Mouse (Mus musculus): Measurements from ENCODE around the gene Rbp2. TPM values are rescaled to one million over a fixed set of nuclear protein-coding genes. Genes with fewer than 3 reads are reported as not detected.

Rbp2 gene
- total RNA-seq, 2 experiments from 2014 or later: not detected

- ATAC-seq (replicated peaks; ENCODE audit: poor library complexity): peak; percentile 96
Observed at GRCm38 (mm10) chr9:98523872-98524271, 38.0 kb downstream of the Rbp2 start.

DNA sequence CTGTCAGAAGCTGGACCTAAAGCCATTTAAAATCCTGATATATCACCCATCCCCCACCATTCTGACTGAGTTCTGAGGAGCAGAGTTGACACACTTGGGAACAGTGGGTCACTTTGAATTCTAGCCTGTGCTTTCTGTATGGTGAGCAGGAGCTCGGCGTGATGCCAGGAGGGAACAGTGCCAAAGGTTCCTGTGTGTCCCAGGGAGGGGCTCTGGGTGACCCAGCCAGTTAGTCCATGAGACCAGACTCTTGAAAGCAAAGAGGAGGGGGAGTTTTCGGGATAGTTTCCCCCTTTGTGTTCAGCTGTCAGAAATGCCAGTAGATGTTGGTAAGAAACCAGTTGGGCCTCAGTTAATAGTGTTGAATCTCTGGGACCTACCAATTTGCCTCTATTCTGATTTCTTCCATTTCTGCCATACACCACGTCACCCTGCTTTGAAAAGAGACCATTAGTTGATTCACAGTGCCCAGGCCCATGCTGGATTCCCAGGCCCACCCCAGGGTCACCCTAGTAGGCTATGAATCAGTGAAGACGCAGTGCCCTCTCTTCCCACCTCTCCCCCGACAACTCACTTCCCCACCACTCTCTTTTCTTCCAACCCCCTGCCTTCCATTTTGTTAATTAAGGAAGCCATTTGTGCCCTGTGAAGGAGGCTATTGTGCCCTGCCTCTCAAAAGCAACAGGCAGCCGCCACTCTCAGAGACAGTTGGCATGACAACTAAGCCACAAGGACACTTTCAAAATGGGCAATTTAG, 39.0 kb downstream of the Rbp2 start:
- ATAC-seq (replicated peaks; ENCODE audit: poor library complexity): no peak

DNA sequence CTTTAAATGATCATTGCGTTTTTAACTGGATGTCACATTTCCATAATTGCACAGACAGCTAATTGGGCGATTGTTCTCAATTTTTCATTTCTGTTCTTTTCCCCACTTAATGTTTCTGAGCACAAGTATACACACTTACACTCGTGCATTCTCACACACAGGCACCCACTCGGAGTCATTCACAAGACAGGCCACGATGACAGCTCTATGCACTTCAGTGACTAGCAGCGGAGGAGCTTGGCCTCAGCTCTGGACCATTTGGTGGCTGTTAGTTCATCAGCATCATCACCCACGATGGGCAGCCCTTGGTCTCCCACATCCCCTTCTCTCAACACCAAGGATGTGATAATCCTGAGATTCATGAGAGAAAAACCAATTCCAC, 39.6 kb downstream of the Rbp2 start:
- ATAC-seq (replicated peaks; ENCODE audit: poor library complexity): no peak

DNA sequence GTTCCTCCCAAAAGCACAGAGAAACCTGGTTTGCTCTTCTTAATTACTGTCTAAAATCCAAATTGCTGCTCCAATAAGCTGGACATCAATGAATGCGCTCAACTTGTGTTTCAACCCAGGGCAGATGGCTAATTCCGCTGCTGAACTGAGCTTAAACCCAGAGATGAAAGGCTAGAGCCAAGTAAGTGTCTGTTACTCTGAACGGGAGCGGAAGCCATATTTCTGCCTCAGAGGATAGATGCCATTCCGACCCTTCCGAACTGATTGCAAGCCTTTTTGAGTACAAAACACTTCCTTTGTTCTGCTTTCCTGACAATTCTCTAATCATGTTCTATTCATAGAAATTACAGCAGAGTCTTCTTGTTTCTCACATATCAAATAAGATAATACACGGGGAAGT, 41.3 kb downstream of the Rbp2 start:
- ATAC-seq (replicated peaks; ENCODE audit: poor library complexity): no peak

DNA sequence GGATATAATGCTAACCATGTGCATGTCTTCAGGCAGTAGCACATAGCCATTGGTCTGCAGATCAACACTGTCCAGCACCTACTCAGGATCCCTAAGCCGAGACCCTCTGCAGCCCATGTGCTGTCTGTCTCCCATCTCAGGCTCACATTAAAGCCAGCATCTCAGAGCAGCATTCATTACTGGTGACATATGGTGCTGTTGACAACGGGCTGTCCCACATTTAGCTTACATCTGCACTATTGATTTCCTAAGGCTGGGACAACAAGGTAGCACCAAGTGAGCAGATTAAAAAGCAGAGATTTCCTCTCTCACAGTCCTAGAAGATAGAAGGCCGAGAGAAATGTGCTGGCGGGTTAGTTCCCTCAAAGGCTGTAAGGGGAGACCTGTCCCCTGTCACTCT, 43.9 kb downstream of the Rbp2 start:
- ATAC-seq (replicated peaks; ENCODE audit: poor library complexity): no peak

- peak; percentile 50 for ATAC-seq (replicated peaks; ENCODE audit: poor library complexity)
Observed at GRCm38 (mm10) chr9:98530999-98531398, 45.1 kb downstream of the Rbp2 start.

- no peak for ATAC-seq (replicated peaks; ENCODE audit: poor library complexity)
Observed at GRCm38 (mm10) chr9:98534675-98535280, 48.9 kb downstream of the Rbp2 start.

DNA sequence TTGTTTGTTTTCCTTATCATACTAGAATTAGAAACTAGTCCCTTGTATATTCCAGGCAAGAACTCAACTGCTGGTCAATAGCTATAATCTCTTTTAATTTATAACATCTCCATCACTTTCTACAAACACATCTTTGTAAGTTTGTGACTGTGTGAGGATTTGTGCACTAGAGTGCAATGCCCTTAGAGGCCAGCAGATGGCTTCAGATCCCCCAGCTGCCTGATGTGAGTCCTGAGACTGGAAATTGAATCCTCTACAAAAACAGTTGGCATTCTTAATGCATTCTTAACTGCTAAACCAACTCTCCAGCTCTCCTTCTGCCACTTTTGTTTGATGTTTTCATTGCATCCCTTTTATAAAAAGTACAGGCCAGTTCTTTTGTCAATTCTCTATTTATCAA, 49.8 kb downstream of the Rbp2 start:
- 0 out of 2 replicates have a peak, but pooled peaks have one; percentile 33 for ATAC-seq (replicated peaks; ENCODE audit: poor library complexity)

DNA sequence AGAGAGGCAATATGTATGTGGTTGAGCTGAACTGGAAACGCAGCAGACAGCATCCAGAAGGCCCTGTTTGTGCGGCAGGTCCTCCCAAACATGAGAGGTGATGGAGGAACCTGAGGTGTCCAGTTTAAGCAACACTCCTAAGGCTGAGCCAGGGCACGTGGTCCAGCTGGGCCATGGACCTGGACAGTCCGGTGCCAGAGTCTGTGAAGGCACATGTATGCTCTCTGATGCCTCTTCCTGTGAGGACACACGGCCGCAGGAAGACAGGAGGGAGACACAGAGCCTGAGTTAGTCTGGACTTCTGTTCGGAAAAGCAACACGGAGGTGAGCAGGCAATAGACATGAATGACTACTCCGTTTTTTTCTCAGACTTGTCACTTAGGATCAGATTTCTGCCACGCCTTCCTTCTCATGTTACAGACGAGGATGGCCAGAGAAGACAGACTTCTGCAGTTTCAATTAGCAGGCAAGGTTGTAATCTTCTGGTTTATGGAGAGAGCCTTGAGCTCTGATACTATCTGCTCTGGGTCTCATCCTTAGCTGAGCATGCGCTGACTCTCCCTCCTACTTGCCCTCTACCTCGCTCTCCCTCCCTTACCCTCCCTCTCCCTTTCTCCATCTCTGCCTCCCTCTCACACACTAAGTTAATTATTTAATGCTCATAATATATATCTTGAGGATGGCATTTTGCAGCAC, 52.2 kb downstream of the Rbp2 start:
- ATAC-seq (replicated peaks; ENCODE audit: poor library complexity): no peak

GRCm38 (mm10) chr9:98538713-98539360, 52.9 kb downstream of the Rbp2 start:
- ATAC-seq (replicated peaks; ENCODE audit: poor library complexity): peak; percentile 96

GRCm38 (mm10) chr9:98544042-98544441, 58.1 kb downstream of the Rbp2 start:
- peak; percentile 44; the same call in 1 of the 2 replicates for ATAC-seq (replicated peaks; ENCODE audit: poor library complexity)

Other genes starting within 250 kb of the Rbp2 start
- 13.3 and 22.5 TPM in 2 replicates for gene Nmnat3, start 198.7 kb upstream of the Rbp2 start, total RNA-seq (2015)
- 16.2 and 17.0 TPM in 2 replicates for gene Nmnat3, start 198.7 kb upstream of the Rbp2 start, total RNA-seq (2017)
- gene Rbp1, start 63.2 kb upstream of the Rbp2 start, total RNA-seq (2015): 0.95 and 1.8 TPM in 2 replicates
- gene Rbp1, start 63.2 kb upstream of the Rbp2 start, total RNA-seq (2017): 0.21 and 0.95 TPM in 2 replicates
- 169 and 203 TPM in 2 replicates for gene Copb2, start 77.6 kb downstream of the Rbp2 start, total RNA-seq (2015)
- 183 and 190 TPM in 2 replicates for gene Copb2, start 77.6 kb downstream of the Rbp2 start, total RNA-seq (2017)
- gene Mrps22, start 115.5 kb downstream of the Rbp2 start, total RNA-seq (2015): 39.6 and 44.2 TPM in 2 replicates
- 75.8 and 85.7 TPM in 2 replicates for gene Mrps22, start 115.5 kb downstream of the Rbp2 start, total RNA-seq (2017)

Data from megakaryocyte progenitor cell, adult 5-6 weeks (primary cell).